Mouse (Mus musculus) heart, embryonic 13.5 days (tissue): Measurements from ENCODE around the gene Amy2a5. TPM values are rescaled to one million over a fixed set of nuclear protein-coding genes. Genes with fewer than 3 reads are reported as not detected.
"Not testable (repeated sequence)": the region's sequence is repeated elsewhere in the genome, so short reads cannot be mapped to it uniquely, and the experiment has no call there.

Experiments
- ATAC-seq: fragments of 200-750 bp; cut with Nextera tagmentation; 2 replicates; pipeline ENCODE4 v1.8.0; 2017; ENCODE audit warnings: moderate TSS enrichment; ENCODE audit not compliant: insufficient number of reproducible peaks, low FRiP score, low TSS enrichment; ENCODE audit errors: extremely low read depth
- H3K27ac ChIP-seq: fragments of 300-500 bp; sonication (generic); replicated peaks from 2 replicates; pipeline ENCODE4 v1.5.1; 2015; ENCODE audit warnings: moderate library complexity, mild to moderate bottlenecking, inconsistent platforms
- H3K27me3 ChIP-seq: fragments of 300-500 bp; sonication (generic); replicated peaks from 2 replicates; pipeline ENCODE4 v1.6.1; 2015; ENCODE audit warnings: mild to moderate bottlenecking, inconsistent platforms
- H3K36me3 ChIP-seq: fragments of 300-500 bp; sonication (generic); 2 replicates; pipeline ENCODE4 v1.6.1; 2015; ENCODE audit warnings: mild to moderate bottlenecking, inconsistent platforms
- H3K4me1 ChIP-seq: fragments of 300-500 bp; sonication (generic); 2 replicates; pipeline ENCODE4 v1.6.1; 2015; ENCODE audit warnings: inconsistent platforms
- H3K4me2 ChIP-seq: fragments of 300-500 bp; sonication (generic); 2 replicates; pipeline ENCODE4 v1.6.1; 2015; ENCODE audit warnings: inconsistent platforms, mild to moderate bottlenecking, moderate library complexity
- H3K4me3 ChIP-seq: fragments of 300-500 bp; sonication (generic); 2 replicates; pipeline ENCODE4 v1.5.1; 2015; ENCODE audit warnings: moderate library complexity, mild to moderate bottlenecking, inconsistent platforms
- H3K9ac ChIP-seq: fragments of 300-500 bp; sonication (generic); 2 replicates; pipeline ENCODE4 v1.6.1; 2015; ENCODE audit warnings: inconsistent platforms, mild to moderate bottlenecking, moderate library complexity
- H3K9me3 ChIP-seq: fragments of 300-500 bp; sonication (generic); 2 replicates; pipeline ENCODE4 v1.6.1; 2016; ENCODE audit warnings: inconsistent platforms
- WGBS: fragments of 180-500 bp; shearing (Covaris S2); methylation state at CpG from one replicate; pipeline ENCODE4 v1.1.7; 2015; ENCODE audit warnings: mixed read lengths; 5-methylcytosine and 5-hydroxymethylcytosine counted together
- polyA plus RNA-seq: library from polyadenylated mRNA; unstranded; fragments of >200 nt; fragmentation: Nextera tagmentation; extraction: Ambion mirVana; gene quantifications from 2 replicates; pipeline ENCODE4 v1.2.1, GENCODE M21; 2015

Gene Amy2a5
- 0.06 TPM in 1 of 2 replicates, not detected in the other for polyA plus RNA-seq

DNA sequence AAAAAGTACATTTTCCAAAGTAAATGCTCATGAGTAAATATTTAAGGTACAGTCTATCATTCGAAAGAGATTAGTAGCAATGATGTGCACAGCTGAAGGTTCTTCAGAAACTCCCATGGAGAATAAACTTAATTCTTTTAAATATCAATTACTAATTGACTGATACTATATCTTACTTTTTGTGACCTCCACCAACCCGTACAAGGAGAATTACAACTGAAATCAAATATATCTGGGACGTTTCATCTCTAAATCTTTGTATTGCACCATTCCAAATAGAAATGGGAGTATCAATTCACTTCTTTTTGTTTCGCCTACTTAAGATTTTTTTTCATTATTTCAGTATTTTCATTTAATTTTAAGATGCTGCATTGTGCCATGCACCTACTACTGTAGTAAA, at the start of gene Amy2a5:
TSS of gene Amy2a5 (minus strand) at position 101 of the 400 bp plus-strand sequence.
- ATAC-seq, H3K9ac ChIP-seq, H3K4me1 ChIP-seq, H3K27me3 ChIP-seq, H3K4me2 ChIP-seq, H3K9me3 ChIP-seq, H3K27ac ChIP-seq, H3K4me3 ChIP-seq, H3K36me3 ChIP-seq: not testable (repeated sequence)
- WGBS = no CpG with 5 or more reads among the region's 4 CpGs

DNA sequence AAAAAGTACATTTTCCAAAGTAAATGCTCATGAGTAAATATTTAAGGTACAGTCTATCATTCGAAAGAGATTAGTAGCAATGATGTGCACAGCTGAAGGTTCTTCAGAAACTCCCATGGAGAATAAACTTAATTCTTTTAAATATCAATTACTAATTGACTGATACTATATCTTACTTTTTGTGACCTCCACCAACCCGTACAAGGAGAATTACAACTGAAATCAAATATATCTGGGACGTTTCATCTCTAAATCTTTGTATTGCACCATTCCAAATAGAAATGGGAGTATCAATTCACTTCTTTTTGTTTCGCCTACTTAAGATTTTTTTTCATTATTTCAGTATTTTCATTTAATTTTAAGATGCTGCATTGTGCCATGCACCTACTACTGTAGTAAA, 32.7 kb upstream of the Amy2a5 start, which contains the start of gene Amy2a4:
TSS of gene Amy2a4 (minus strand) at position 101 of the 400 bp plus-strand sequence.
- H3K4me1 ChIP-seq, H3K4me3 ChIP-seq, H3K9ac ChIP-seq, H3K9me3 ChIP-seq, H3K27ac ChIP-seq, H3K27me3 ChIP-seq, ATAC-seq, H3K4me2 ChIP-seq, H3K36me3 ChIP-seq: not testable (repeated sequence)
- no CpG with 5 or more reads among the region's 4 CpGs for WGBS

DNA sequence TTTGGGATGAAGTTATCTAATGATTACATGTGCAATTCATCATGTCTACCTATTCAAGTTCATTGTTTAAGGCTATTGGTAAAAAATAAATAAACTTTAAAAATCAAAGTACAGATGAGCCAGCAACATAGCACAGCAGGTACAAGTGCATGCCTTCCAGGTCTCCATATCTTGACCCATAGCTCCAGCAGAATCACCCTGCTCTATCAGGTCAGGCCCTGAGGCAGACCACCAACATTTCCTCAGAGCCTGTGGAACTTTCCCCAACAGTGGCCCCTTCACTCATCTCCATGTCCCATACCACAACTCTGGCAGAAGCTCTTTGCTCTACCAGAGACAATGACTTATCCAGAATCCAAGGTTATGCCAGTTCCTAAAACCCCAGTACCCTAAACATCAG, 21.6 kb upstream of the Amy2a5 start:
- H3K27me3 ChIP-seq, H3K9ac ChIP-seq, H3K27ac ChIP-seq, H3K36me3 ChIP-seq, ATAC-seq, H3K4me2 ChIP-seq, H3K4me1 ChIP-seq, H3K9me3 ChIP-seq, H3K4me3 ChIP-seq: not testable (repeated sequence)

DNA sequence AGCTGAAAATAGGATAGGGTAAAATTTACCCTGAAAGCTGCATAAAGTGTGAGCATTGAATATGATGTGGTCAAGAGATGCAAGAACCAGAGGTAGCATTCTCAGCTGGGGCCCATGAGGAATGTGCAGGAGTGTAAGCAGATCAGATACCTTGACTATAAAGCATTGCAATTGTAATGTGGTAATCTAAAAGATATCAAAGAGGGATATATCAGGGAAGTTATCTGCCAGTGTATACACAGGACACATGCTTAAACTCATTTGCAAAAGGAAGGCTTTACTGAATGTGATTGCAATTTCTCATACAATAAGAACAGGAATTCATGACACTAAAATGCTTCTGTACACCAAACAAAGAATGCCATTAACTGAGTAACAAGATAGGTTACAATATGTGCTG, 20.9 kb upstream of the Amy2a5 start:
- not testable (repeated sequence) for H3K27ac ChIP-seq, H3K36me3 ChIP-seq, H3K4me2 ChIP-seq, H3K9ac ChIP-seq, H3K27me3 ChIP-seq, H3K4me1 ChIP-seq, H3K4me3 ChIP-seq, H3K9me3 ChIP-seq, ATAC-seq

- no peak overlapping the region for H3K4me3 ChIP-seq
- H3K4me2 ChIP-seq = no peak overlapping the region
- no peaks in the 10 kb centered on the region for H3K36me3 ChIP-seq
- 0 out of 2 replicates have a peak, but pooled peaks cover 3% of the 10 kb centered on the region for H3K9me3 ChIP-seq
- no peaks in the 10 kb centered on the region for H3K27me3 ChIP-seq
- H3K4me1 ChIP-seq = no peaks in the 10 kb centered on the region
- H3K9ac ChIP-seq = no peak overlapping the region
- no peak for ATAC-seq
- 84% methylated on average over 1 of the region's 1 CpGs for WGBS
- no peak overlapping the region for H3K27ac ChIP-seq
These were observed 31.5 kb downstream of the Amy2a5 start for GRCm38 (mm10) chr3:113227115-113227514.

Other genes starting within 250 kb of the Amy2a5 start
- not detected in 2 replicates for gene Amy2a4, start 32.6 kb upstream of the Amy2a5 start, polyA plus RNA-seq
- not detected in 2 replicates for gene Amy2a3, start 65.2 kb upstream of the Amy2a5 start, polyA plus RNA-seq
- not detected in 2 replicates for gene Amy2a2, start 97.8 kb upstream of the Amy2a5 start, polyA plus RNA-seq